In genomic region chr6:81817050-81817827, GRCm38 (mm10) we compare ENCODE assay signal across 8 mouse cellular contexts.
A peak's percentile ranks its signal among the peaks of the same experiment; 100 is the strongest.
DNase-seq lines count a peak whose midpoint lies in the region; ATAC-seq lines count a peak whose summit lies in the region.

No protein-coding gene starts in this region.

- no peaks in the 10 kb centered on the region for H3K27me3 ChIP-seq in hindbrain, embryonic 14.5 days (ENCODE audit: control insufficient read depth, insufficient read depth, low read length)
- H3K27me3 ChIP-seq in limb, embryonic 11.5 days (ENCODE audit: control insufficient read depth, insufficient read depth, low read length) = no peaks in the 10 kb centered on the region
- no peaks in the 10 kb centered on the region for H3K27me3 ChIP-seq in neural tube, embryonic 14.5 days (ENCODE audit: control insufficient read depth, insufficient read depth, low read length)

- DNase-seq in kidney, adult 18-20 months = peak; percentile 46
- no peak for DNase-seq in kidney, adult 11 months
- DNase-seq in adrenal gland, adult 8-10 months = peak; percentile 10
- DNase-seq in embryo, embryonic 9.5 days (ENCODE audit: extremely low spot score) = peak; percentile 45
- peak; percentile 86 for DNase-seq in hindbrain, embryonic 14.5 days (ENCODE audit: low spot score)
- DNase-seq in limb, embryonic 11.5 days (ENCODE audit: low spot score) = peak; percentile 76
- DNase-seq in thymus, adult 18-20 months = no peak

- H3K4me2 ChIP-seq in hindbrain, embryonic 14.5 days (replicated peaks) = no peak overlapping the region
- H3K4me2 ChIP-seq in limb, embryonic 11.5 days (ENCODE audit: low read depth, severe bottlenecking) = no peak overlapping the region
- H3K4me2 ChIP-seq in neural tube, embryonic 14.5 days (ENCODE audit: low read depth, low read length) = no peak overlapping the region

- H3K27ac ChIP-seq in hindbrain, embryonic 14.5 days = no peak overlapping the region
- H3K27ac ChIP-seq in limb, embryonic 11.5 days (replicated peaks; ENCODE audit: low read depth, low read length) = no peak overlapping the region
- no peak overlapping the region for H3K27ac ChIP-seq in neural tube, embryonic 14.5 days (ENCODE audit: low read depth, low read length)

- no peaks in the 10 kb centered on the region for H3K4me1 ChIP-seq in hindbrain, embryonic 14.5 days (replicated peaks; ENCODE audit: control insufficient read depth, insufficient read depth, low read length)
- no peaks in the 10 kb centered on the region for H3K4me1 ChIP-seq in limb, embryonic 11.5 days (ENCODE audit: control insufficient read depth, insufficient read depth, low read length)
- no peaks in the 10 kb centered on the region for H3K4me1 ChIP-seq in neural tube, embryonic 14.5 days (ENCODE audit: control insufficient read depth, insufficient read depth, low read length)

- ATAC-seq in hindbrain, embryonic 14.5 days (ENCODE audit: low FRiP score) = peak; percentile 79
- no peak for ATAC-seq in limb, embryonic 11.5 days (ENCODE audit: insufficient number of reproducible peaks, low FRiP score, low TSS enrichment, low read depth)
- peak; percentile 86 for ATAC-seq in neural tube, embryonic 14.5 days (ENCODE audit: low read depth)

- no peak overlapping the region for H3K4me3 ChIP-seq in hindbrain, embryonic 14.5 days (replicated peaks; ENCODE audit: low read length)
- H3K4me3 ChIP-seq in limb, embryonic 11.5 days (ENCODE audit: low read depth, low read length) = no peak overlapping the region
- H3K4me3 ChIP-seq in neural tube, embryonic 14.5 days (ENCODE audit: low read depth, low read length) = no peak overlapping the region

- no peaks in the 10 kb centered on the region for H3K9me3 ChIP-seq in hindbrain, embryonic 14.5 days (ENCODE audit: control insufficient read depth, low read length)
- H3K9me3 ChIP-seq in limb, embryonic 11.5 days (ENCODE audit: control insufficient read depth, low read length) = no peaks in the 10 kb centered on the region
- H3K9me3 ChIP-seq in neural tube, embryonic 14.5 days (ENCODE audit: control insufficient read depth, low read length) = no peaks in the 10 kb centered on the region

- WGBS in hindbrain, embryonic 14.5 days = 66% methylated on average over 9 of the region's 9 CpGs
- WGBS in limb, embryonic 11.5 days = 76% methylated on average over 9 of the region's 9 CpGs
- WGBS in neural tube, embryonic 14.5 days = 70% methylated on average over 9 of the region's 9 CpGs

- H3K9ac ChIP-seq in hindbrain, embryonic 14.5 days = no peak overlapping the region
- H3K9ac ChIP-seq in limb, embryonic 11.5 days (ENCODE audit: low read length) = no peak overlapping the region
- H3K9ac ChIP-seq in neural tube, embryonic 14.5 days (replicated peaks; ENCODE audit: low read depth, low read length) = no peak overlapping the region

- no peaks in the 10 kb centered on the region for H3K36me3 ChIP-seq in hindbrain, embryonic 14.5 days (replicated peaks; ENCODE audit: control insufficient read depth, insufficient read depth)
- no peaks in the 10 kb centered on the region for H3K36me3 ChIP-seq in limb, embryonic 11.5 days (ENCODE audit: control insufficient read depth, insufficient read depth, low read length)
- H3K36me3 ChIP-seq in neural tube, embryonic 14.5 days (ENCODE audit: control insufficient read depth, insufficient read depth, low read length) = no peaks in the 10 kb centered on the region

Comparison
In these comparisons a context has a peak if more than half of its experiments do, and no peak if none do; other contexts are left out.
1. DNase-seq: peak in kidney, adult 18-20 months (single experiment), adrenal gland, adult 8-10 months (single experiment), embryo, embryonic 9.5 days (single experiment), hindbrain, embryonic 14.5 days (single experiment) and limb, embryonic 11.5 days (single experiment); none in kidney, adult 11 months (single experiment) and thymus, adult 18-20 months (0 of 2).